Mouse (Mus musculus) fat pad, adult 2 months (tissue): ENCODE results near the gene Apba3.

ENCODE experiments used
- DNase-seq: peaks from one replicate; pipeline ENCODE4 v3.0.0-alpha.2; 2011; ENCODE audit warnings: low read depth, low spot score; ENCODE audit errors: extremely low read depth

Apba3 gene

DNA sequence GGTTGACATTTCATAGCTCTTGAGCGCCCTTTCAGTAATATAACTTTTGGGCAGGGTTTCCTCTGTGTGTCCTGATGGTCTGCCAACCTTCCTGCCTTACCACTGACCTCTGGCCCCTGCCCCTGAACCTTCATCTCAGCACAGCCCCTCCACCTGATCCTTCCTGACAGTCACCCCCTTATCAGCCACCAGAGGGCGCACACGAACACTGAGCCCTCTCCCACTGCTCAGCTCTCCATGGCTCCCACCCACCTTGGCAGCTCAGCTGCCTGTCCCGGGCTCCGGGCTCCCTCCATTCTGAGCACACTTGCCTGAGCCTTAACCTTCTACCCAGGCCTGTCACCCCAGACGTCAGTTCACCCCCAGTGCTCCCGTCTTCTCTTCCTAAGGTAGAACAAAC is 22.5 kb downstream of the Apba3 start:
- no peak for DNase-seq

DNA sequence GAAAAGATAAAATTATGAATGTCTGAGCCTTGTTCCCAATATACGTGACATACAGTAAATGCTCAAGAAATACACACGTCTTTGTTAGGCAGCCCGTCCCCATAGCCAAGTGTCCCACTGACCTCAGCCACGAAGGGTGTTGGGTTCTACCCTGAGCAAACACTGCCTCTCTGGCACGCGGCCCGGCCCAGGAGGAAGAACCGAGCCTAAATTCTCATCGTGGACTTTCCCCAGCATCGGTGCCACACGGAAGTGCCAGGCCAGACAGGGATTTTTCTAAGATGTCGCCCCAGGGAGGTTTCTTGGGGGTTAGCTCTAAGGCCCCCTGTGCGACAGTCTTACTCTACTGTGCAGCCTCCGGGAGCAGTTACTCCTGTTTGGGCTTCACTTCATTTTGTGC is 23.1 kb downstream of the Apba3 start:
- DNase-seq = no peak

DNA sequence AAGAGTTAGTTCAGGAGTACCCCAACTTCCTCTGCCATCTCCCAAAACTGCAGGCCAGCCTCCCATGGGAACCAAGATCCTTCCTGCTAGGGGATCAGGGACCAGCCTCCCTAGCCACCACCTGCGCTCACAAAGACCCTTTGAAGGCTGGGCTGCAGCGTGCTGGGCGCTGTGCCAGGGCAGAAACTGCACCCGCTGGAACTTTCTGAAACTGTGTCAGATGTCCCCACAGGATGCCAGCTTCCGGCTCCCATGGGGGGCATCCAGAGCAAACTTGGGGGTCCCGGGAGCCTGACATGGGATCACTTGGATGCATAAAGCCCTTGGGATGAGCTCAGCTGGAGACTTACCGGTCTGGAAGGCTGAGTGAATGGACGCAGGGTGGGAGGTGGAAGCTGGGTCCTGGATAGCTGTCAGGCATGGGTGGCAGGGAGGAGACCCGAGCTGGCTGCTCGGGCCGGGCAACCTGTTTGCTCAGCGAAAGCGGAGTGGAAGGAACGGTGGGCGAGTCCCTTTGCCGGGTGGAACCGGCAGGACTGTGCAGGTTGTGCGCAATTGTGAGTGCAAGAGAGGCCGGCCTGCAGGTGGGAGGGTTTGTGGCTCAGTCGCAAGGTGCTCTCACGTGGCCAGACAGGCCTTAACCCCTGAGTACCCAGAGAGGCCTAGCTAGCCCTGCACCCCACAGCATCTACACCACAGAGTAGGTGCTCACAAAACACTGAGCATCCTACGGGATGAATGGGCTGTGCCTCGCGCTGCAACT is 24.1 kb downstream of the Apba3 start:
- DNase-seq = no peak

- DNase-seq = no peak
These were observed 24.8 kb downstream of the Apba3 start, which contains the start of gene Tjp3 for GRCm38 (mm10) chr10:81291511-81292104. Tjp3 (minus strand) TSS chr10:81291581.

- peak; percentile 88 for DNase-seq
These were observed 26.0 kb downstream of the Apba3 start, which contains the start of gene Pip5k1c for GRCm38 (mm10) chr10:81292554-81293333. Pip5k1c (plus strand) TSS chr10:81292963.

DNA sequence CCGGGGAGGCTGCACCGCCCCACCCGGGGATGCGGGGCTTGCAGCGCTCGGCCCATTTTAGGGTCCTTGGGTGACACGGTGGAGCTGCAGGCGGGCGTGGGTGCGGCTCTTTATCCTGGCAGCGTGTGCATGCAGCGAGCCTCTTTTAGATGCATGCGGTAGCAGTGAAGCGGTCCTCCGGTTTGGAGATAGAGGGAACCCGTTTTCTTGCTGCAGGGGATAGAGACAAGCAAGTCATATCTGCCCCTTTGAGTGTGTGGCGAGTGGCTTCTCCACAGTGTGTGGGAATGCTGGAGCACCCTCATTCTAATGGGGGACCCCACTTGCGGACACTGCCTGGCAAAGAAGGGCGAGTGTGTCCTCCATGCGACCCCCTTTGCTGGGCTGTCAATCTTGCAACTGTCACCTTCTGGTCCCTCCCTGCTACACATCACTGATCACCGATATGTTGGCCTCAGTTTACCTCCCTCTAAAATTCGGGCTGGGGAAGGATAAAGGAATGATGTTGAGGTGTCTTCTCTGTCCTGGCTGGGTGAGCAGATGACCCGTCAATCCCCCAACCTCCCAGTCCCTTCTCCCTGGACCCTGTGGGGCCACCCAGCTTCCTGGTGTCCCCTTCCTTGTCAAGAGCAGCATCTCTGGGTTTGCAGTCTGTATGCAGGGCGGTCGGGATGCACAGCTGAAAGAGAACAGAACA is 26.7 kb downstream of the Apba3 start:
- no peak for DNase-seq

DNA sequence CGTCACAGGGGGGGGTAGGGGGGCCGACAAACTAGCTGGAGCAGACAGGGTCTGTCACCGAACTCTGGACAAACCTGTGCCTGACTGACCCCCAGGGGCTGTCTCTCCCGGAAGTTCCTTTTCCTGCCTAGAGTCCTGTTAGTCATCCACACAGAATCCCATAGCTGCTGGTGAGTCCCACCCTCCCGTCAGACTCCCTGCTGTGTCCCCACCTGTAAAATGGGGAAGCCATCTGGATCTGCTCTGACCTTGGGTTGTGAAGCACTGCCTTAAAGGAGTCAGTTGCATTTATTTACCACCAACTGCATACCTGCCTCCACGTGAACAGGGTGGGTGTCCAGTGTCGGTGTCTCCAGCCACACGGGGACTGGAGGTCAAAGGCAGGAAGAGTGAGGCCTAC is 27.7 kb downstream of the Apba3 start:
- no peak for DNase-seq

- no peak for DNase-seq
These were observed 28.4 kb downstream of the Apba3 start for GRCm38 (mm10) chr10:81295185-81295584.

DNA sequence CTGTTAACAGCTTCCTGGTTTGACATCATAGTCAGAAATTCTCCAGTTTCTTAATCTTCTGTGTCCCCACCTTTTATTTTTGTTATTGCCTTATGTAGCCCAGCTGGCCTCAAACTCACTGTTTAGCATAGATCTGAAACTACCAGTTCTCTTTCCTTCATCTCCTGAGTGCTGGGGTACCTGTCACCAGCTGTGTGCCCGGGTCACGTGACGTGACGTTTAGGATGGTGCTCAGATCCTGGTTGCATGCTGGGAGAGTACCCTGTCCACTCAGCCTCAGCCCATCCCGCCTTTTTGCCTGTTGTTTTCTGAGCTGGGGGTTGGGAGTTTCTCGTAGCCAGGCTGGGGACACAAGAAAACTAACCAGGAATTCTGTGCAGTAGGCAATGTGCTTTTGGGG is 30.5 kb downstream of the Apba3 start:
- no peak for DNase-seq

- no peak for DNase-seq
These were observed 31.1 kb downstream of the Apba3 start for GRCm38 (mm10) chr10:81297845-81298244.

DNA sequence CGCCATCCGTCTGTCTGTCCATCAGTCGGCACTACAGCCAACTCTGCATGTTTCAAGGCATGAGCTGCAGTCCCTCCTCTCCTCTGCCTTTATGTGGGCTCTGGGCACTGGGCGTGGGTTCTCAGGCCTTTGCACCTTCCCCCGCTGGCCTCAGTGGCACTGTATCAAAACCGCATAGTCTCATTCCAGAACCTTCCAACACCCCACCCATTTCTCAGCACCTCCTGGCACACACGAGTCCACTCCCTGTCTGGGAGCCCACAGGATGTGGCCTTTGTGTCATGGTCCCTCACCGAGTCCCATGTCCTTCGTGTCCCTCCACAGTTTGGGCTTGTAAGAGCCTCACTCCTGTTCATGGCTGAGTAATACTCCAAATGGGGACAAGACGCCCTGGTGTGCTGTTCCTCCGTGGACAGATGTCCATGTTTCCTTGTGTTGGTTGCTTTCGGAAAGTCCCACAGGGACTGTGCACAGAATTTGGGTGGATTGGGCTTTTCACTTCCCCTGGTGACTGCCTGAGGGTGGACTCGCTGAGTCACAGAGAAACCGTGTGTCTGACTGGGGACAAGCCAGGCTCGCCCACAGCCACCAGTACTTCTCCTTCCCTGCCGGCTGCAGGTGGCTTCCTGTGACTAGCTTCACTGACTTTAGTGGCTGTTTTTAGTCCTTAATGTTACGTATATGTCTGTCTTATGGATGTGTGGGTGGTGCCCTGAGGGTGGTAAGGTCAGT is 31.8 kb downstream of the Apba3 start:
- DNase-seq = no peak

GRCm38 (mm10) chr10:81299585-81300351 is 33.0 kb downstream of the Apba3 start:
- no peak for DNase-seq

DNA sequence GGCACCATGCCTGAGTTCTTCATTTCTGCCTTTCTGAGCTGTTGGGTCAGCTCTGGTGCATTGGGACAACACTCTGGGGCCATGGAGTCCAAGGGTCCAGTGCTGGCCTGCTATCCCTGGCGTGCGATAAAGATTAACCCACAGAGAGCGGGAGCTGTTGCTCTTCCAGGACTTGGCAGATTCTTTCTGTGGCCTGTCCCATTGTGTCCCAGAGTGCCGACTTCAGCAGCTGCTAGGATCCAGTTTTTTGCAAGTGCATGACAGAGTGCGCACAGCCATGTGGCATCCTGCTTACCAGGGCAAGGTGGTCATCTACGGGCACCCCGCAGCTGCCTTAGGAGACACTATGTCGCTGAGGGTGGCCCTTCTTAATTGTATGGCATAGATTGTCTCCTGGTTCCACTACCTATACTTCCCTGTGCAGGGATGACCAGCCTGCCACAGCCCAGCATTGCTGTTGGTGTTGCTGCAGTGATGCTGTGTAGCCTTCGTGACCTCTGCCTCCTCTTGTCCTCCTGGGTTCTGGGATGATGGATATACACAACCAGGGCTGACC is 33.7 kb downstream of the Apba3 start:
- DNase-seq = no peak

DNA sequence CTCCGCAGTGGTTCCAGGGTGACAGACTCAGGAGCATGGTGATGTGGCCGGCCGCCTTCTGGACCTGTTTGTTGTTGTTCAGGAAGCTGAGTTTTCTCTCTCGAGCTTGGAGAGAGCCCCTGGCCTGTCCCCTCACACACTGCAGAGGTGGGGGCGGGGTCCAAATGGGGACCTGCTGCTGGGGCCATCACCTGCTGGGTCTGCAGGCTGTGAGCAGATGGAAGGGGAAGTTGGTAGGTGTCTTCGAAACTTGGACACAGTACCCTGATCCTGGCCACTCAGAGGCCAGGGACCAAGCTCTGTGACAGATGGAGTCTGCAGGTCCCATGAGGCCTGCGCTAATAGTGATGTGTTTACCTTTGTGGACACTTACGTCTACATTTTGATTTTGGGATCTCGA is 34.6 kb downstream of the Apba3 start:
- DNase-seq = no peak

DNA sequence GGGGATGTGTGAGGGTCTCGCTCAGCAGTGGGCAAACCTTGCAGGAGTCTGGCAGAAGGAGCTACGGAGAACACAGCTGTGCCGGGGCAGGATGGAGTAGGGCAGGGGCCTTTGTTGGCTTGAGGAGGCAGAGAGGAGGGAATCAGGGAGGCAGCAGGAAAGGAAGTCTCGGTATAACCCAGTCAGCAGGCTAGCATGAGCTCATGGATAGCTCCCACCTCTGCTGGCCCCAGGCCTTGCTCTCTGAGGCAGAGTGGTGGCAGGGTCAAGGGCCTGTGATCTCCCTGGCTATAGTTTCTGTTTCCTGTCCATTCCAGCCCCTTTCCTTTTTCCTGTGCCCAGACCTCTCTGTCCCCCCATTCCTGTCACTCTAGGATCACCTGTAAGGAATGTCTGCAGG is 35.5 kb downstream of the Apba3 start:
- no peak for DNase-seq

- DNase-seq = no peak
These were observed 36.0 kb downstream of the Apba3 start for GRCm38 (mm10) chr10:81302781-81303218.

- DNase-seq = no peak
These were observed 36.5 kb downstream of the Apba3 start for GRCm38 (mm10) chr10:81303258-81303657.

DNA sequence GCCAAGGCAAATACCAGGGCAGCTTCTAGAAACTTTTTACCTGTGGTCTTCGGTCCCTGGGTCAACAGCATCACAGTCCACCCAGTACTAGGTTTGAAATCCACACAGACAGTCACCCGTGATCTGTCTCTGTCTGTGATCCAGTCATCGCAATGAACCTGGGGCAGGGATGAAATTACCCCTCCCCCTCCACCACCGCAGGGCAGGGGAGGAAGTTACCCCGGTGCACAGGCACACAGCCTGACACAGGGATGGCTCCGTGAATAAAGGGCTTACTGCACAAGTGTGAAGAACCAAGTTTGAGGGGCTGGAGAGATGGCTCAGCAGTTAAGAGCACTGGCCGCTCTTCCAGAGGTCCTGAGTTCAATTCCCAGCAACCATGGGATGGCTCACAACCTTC is 37.0 kb downstream of the Apba3 start:
- DNase-seq = no peak

- no peak for DNase-seq
These were observed 38.0 kb downstream of the Apba3 start for GRCm38 (mm10) chr10:81304597-81305238.
